Mouse (Mus musculus): ENCODE results near the gene Gm38119.
"Not testable (repeated sequence)": the region's sequence is repeated elsewhere in the genome, so short reads cannot be mapped to it uniquely, and the experiment has no call there.

The Gm38119 gene

DNA sequence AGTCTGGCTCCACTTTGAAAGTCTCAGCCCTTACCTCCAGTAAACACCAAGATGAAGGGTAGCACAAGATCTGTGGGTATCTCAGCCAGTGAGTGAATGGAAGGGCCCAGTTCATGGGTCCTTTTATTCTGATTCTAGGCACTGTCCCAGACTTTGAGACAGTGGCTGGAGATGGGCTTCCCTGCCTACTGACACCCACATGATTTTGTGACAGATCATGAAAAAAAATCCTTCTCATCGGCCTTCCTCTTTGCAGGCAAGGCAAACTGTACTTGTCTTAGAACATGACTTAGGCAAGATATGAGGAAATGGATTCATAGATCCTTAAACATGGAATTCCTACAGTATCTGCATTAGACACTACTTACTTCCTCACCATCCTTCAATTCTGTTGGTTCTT is at the start of gene Gm38119:
TSS of gene Gm38119 (minus strand) at position 101 of the 400 bp plus-strand sequence.
- no peak for DNase-seq (ENCODE audit: low spot score in 2 of 2)

DNA sequence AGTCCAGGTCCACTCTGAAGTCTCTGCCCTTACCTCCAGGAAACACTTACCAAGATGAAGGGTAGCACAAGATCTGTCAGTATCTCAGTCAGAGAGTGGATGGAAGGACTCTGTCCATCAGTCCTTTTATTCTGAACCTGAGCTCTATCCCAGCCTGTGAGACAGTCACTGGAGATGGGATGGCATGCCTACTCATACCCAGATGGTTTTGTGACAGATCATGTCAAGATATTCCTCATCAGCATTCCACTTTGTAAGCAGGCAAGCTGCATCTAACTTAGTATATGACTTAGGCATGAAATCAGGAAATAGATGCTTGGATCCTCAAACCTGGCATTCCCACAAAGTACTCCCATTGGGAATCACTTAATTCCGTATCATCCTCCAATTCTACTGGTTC is 39.9 kb upstream of the Gm38119 start, which contains the start of gene Lce1i:
TSS of gene Lce1i (minus strand) at position 101 of the 400 bp plus-strand sequence.
- DNase-seq (ENCODE audit: low spot score in 2 of 2), result no peak

DNA sequence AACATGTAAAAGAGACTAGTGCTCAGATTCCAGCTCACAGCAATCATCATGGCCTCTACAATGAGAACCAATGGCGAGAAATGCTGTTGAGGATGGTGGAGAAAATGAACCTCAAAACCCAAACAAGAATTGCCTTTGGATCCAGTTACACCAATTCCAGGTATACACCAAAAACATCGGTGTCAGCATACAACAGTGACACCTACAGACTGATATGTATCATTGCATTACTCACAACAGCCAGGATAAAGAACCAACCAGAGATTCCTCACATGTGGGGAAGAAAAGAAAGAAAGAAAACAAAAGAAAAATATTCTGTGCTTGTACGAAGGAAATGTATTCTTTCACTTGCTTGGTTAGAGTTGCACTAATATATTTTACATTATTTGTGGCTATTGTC is 32.7 kb upstream of the Gm38119 start:
- DNase-seq (ENCODE audit: low spot score in 2 of 2), result no peak

DNA sequence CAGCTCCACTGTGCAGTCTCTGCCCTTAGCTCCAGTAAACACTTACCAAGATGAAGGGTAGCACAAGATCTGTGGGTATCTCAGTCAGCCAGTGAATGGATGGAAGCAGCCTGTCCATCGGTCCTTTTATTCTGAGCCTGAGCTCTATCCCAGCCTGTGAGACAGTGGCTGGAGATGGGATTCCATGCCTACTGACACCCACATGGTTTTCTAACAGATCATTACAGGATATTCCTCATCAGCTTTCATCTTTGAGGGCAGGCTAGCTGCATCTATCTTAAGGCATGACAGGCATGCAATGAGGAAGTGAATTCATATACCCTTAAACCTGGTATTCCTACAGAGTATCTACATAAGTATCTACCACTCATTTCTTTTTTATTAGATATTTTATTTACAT is 26.1 kb upstream of the Gm38119 start, which contains the start of gene Lce1h:
TSS of gene Lce1h (minus strand) at position 101 of the 400 bp plus-strand sequence.
- DNase-seq (ENCODE audit: low spot score in 2 of 2), result no peak

DNA sequence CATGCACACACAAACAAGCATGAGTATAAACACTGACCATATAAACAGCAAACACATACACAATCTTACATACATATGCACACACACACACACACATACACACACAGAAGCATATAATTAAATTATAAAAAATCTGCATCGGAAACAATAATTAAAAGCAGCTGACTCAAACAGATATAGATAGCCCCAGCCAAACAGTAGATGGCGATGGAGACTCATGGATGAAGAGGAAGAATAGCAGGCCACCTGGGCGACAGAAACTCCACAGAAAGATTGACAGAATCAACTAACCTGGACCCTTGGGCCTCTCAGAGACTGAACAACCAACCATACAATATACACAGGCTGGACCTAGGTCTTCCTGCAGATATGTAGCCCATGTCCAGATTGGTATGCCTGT is 14.3 kb upstream of the Gm38119 start:
- no peak for DNase-seq (ENCODE audit: low spot score in 2 of 2)

DNA sequence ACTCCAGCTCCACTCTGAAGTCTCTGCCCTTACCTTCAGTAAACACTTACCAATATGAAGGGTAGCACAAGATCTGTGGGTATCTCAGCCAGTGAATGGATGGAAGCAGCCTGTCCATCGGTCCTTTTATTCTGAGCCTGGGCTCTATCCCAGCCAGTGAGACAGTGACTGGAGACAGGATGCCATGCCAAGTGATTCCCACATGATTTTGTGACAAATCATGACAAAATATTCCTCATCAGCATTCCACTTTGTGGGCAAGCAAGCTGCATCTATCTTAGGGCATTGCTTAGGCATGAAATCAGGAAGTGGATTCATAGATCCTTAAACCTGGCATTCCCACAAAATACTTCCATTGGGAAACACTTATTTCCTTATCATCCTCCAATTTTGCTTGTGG is 13.3 kb upstream of the Gm38119 start, which contains the start of gene Lce1g:
TSS of gene Lce1g (minus strand) at position 101 of the 400 bp plus-strand sequence.
- no peak for DNase-seq (ENCODE audit: low spot score in 2 of 2)

DNA sequence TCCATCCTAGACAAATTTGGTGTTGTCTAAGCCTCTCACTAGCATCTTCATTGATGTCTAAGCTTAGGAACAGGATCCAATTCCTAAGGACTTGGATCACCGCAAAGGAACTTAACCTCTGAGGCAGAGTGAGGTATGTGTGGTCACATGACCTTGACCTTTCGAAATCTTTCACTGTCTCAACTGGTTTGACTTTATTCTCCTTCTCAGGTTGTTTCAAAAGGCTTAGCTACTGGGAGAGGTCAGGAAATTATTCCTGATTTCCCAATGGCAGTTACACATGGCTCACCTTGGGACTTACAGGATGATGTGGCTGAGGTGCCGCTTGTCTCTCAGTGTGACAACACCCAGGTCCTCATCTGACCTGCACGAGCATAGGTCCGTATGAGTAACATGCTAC is 16.3 kb downstream of the Gm38119 start:
- no peak for DNase-seq (ENCODE audit: low spot score in 2 of 2)

DNA sequence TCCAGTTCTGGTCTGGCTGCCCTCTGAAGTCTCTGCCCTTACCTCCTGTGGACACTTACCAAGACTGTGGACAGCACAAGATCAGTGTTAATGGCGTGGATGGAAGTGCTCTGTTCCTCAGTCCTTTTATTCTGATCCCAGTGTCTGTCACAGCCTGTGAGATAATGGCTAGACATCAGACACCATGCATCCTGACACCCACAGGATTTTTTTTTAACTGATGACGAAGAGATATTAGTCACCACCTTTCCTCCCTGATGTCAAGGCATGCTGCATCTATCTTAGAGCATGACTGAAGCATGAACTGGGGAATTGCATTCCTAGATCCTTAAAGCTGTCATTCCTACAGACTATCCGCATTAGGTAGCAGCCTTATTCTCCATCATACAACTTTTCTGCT is 18.6 kb downstream of the Gm38119 start, which contains the start of gene Lce1f:
TSS of gene Lce1f (minus strand) at position 101 of the 400 bp plus-strand sequence.
- no peak for DNase-seq (ENCODE audit: low spot score in 2 of 2)

DNA sequence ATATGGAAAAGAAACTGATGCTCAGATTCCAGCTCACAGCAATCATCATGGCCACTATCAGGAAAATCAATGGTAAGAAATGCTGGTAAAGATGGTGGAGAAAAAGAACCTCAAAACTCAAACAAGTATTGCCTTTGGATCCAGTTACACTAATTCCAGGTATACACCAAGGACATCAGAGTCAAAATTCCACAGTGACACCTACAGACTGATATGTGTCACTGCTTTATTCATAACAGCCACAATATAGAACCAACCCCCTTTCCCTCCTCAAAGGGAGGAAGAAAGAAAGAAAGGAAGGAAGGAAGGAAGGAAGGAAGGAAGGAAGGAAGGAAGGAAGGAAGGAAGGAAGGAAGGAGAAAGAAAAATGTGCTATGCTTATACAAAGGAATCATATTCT is 23.8 kb downstream of the Gm38119 start:
- no peak for DNase-seq (ENCODE audit: low spot score in 2 of 2)

DNA sequence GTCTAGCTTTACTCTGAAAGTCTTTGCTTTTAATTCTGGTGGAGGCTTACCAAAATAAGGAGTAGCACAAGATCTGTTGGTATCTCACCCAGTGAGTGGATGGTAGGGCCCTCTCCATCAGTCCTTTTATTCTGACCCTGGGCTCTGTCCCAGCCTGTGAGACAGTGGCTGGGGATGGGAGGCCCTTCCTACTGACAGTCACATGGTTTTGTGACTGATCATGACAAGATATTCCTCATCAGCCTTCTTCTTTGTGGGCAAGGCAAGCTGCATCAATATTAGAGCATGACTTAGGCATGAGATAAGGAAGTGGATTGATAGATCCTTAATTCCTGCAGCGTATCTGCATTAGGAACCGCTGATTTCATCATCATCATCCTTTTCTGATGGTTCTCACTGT is 29.9 kb downstream of the Gm38119 start, which contains the start of gene Lce1e:
TSS of gene Lce1e (minus strand) at position 101 of the 400 bp plus-strand sequence.
- DNase-seq (ENCODE audit: low spot score in 2 of 2), result no peak

DNA sequence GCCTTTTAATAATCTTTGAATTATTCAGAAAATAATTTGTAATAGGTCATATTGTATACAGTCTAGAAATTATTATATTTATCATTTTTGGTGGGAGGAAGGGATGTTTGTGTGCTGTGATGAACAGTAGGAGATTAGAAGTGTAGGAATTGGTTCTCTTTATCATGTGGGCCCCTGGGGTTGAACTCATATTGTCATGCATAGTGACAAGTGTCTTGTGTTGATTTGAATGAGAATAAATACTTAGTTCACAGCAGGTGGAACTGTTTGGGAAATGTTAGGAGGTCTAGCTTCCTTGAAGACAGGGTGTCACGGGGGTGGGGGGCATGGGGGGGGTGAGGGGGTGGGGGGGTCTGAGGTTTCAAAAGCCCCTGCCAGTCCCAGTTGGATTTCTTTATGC is 44.3 kb downstream of the Gm38119 start:
- DNase-seq (ENCODE audit: low spot score in 2 of 2), result no peak

DNA sequence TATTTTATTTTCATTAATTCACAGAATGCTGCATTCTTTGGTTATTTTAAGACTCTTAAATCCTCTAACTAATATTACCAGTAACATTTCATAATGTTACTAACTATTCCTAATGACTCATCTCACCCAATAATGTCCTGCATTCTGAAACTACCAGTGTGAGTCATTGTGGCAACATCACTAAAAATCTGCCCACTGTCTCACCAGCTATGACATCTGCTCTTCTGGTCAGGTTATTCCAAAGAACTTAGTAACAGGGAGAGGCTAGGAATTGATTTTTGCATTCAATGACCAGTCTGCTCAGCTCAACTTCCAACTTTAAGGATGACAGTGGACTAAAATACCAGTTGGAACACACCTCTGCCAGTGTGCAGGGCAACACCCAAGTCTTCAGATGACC is 47.2 kb downstream of the Gm38119 start:
- DNase-seq (ENCODE audit: low spot score in 2 of 2), result no peak

DNA sequence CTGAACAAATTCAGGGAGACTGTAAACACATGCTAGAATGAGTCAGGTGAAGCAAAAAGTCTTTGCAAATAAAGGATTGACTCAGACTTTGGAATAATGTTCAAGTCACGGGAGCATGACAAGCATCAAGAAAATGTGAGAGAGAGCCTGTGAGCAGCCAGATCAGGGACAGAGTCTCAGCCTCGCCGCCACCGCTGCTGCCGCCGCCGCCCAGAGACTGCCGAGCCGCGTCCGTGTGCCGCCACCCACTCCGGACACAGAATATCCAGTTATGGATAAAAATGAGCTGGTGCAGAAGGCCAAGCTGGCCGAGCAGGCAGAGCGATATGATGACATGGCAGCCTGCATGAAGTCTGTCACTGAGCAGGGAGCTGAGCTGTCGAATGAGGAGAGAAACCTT is 49.7 kb downstream of the Gm38119 start:
- not testable (repeated sequence) for DNase-seq (ENCODE audit: low spot score in 2 of 2)
